Mouse (Mus musculus) midbrain, embryonic 14.5 days (tissue): Measurements from ENCODE around the gene Ect2. TPM values are rescaled to one million over a fixed set of nuclear protein-coding genes. Genes with fewer than 3 reads are reported as not detected.

Experiments used
- ATAC-seq: fragments of 200-750 bp; cut with Nextera tagmentation; 2 replicates; pipeline ENCODE4 v1.8.0; 2017; ENCODE audit warnings: moderate number of reproducible peaks, moderate library complexity; ENCODE audit not compliant: low FRiP score, low TSS enrichment
- DNase-seq: peaks from one replicate; pipeline ENCODE4 v3.0.0-alpha.2; 2015
- H3K27ac ChIP-seq: fragments of 300-500 bp; sonication (generic); replicated peaks from 2 replicates; pipeline ENCODE4 v1.5.1; 2014; ENCODE audit warnings: mild to moderate bottlenecking, low read depth, low read length, moderate library complexity
- H3K27me3 ChIP-seq: fragments of 300-500 bp; sonication (generic); 2 replicates; pipeline ENCODE4 v1.6.1; 2014; ENCODE audit warnings: low read length, control low read depth, mixed read lengths; ENCODE audit not compliant: control insufficient read depth, insufficient read depth
- H3K36me3 ChIP-seq: fragments of 300-500 bp; sonication (generic); 2 replicates; pipeline ENCODE4 v1.6.1; 2014; ENCODE audit warnings: low read length, control low read depth; ENCODE audit not compliant: control insufficient read depth, insufficient read depth
- H3K4me1 ChIP-seq: fragments of 300-500 bp; sonication (generic); 2 replicates; pipeline ENCODE4 v1.6.1; 2014; ENCODE audit warnings: mild to moderate bottlenecking, antibody characterized with exemption, low read length, control low read depth; ENCODE audit not compliant: control insufficient read depth, insufficient read depth
- H3K4me2 ChIP-seq: fragments of 300-500 bp; sonication (generic); 2 replicates; pipeline ENCODE4 v1.6.1; 2014; ENCODE audit warnings: mild to moderate bottlenecking, low read length, moderate library complexity
- H3K4me3 ChIP-seq: fragments of 300-500 bp; sonication (generic); replicated peaks from 2 replicates; pipeline ENCODE4 v1.5.1; 2014; ENCODE audit warnings: low read depth, low read length
- H3K9ac ChIP-seq: fragments of 300-500 bp; sonication (generic); replicated peaks from 2 replicates; pipeline ENCODE4 v1.6.1; 2014; ENCODE audit warnings: mild to moderate bottlenecking, low read length, moderate library complexity
- H3K9me3 ChIP-seq: fragments of 300-500 bp; sonication (generic); 2 replicates; pipeline ENCODE4 v1.6.1; 2016; ENCODE audit warnings: low read length, control low read depth, mixed read lengths; ENCODE audit not compliant: control insufficient read depth
- WGBS: fragments of 180-500 bp; shearing (Covaris S2); extraction: QIAGEN DNeasy Blood & Tissue Kit; methylation state at CpG from one replicate; pipeline ENCODE4 v1.1.7; 2014; 5-methylcytosine and 5-hydroxymethylcytosine counted together
- polyA plus RNA-seq: library from polyadenylated mRNA; unstranded; fragments of >200 nt; fragmentation: Nextera tagmentation; extraction: Ambion mirVana; gene quantifications from 2 replicates; pipeline ENCODE4 v1.2.1, GENCODE M21; 2014

Gene Ect2
- polyA plus RNA-seq, 1 experiment from 2014 or later, result 16.9 TPM

DNA sequence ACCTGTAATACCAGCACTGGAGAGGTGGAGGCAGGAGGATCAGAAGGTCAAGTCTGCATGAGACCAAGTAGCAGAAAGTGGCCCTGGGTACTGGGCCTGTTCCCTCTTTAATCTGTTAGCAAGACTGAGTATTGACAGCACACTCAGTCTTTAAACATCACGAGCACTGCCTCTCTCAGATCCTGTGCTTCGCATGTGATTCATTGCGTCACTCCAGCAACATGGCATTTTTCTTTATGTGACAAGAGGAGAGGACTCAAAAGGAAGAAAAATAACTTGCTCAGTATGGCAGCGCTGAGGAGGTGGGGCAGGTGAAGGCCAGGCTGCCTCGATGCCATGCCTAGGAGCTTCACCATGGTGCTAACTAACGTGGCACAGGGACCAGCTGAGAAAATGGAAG is 38.2 kb upstream of the Ect2 start:
- Histone ChIP-seq H3K9me3 (no peaks in the 10 kb centered on the region), H3K4me3 (no peak overlapping the region), H3K27ac (no peak overlapping the region), H3K27me3 (no peaks in the 10 kb centered on the region), H3K4me2 (no peak overlapping the region), H3K4me1 (no peaks in the 10 kb centered on the region), H3K36me3 (no peaks in the 10 kb centered on the region), H3K9ac (no peak overlapping the region)
- ATAC-seq (no peak), DNase-seq (no peak)
- WGBS, result 89% methylated on average over 6 of the region's 6 CpGs

DNA sequence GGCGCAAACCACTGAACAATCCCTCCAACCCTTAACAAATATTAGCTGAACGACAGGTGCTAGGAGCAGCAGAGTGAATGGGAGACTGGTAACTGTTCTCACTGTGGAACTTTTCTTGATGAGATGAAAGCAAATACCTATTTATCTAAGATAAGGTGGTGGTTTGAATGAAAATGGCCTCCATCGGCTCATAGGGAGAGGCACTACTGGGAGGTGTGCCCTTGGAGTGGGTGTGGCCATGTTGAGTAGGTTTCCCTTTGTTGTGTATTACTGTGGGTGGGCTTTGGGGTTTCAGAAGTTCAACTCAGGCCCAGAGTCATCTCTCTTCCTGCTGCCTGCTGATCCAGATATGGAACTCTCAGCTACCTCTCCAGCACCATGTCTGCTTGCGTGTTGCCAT is 37.2 kb upstream of the Ect2 start:
- WGBS, result 96% methylated on average over 4 of the region's 4 CpGs
- no peak for ATAC-seq
- Histone ChIP-seq H3K27me3 (no peaks in the 10 kb centered on the region), H3K9me3 (no peaks in the 10 kb centered on the region), H3K4me2 (no peak overlapping the region), H3K9ac (no peak overlapping the region), H3K27ac (no peak overlapping the region), H3K4me3 (no peak overlapping the region), H3K4me1 (no peaks in the 10 kb centered on the region), H3K36me3 (no peaks in the 10 kb centered on the region)
- no peak for DNase-seq

DNA sequence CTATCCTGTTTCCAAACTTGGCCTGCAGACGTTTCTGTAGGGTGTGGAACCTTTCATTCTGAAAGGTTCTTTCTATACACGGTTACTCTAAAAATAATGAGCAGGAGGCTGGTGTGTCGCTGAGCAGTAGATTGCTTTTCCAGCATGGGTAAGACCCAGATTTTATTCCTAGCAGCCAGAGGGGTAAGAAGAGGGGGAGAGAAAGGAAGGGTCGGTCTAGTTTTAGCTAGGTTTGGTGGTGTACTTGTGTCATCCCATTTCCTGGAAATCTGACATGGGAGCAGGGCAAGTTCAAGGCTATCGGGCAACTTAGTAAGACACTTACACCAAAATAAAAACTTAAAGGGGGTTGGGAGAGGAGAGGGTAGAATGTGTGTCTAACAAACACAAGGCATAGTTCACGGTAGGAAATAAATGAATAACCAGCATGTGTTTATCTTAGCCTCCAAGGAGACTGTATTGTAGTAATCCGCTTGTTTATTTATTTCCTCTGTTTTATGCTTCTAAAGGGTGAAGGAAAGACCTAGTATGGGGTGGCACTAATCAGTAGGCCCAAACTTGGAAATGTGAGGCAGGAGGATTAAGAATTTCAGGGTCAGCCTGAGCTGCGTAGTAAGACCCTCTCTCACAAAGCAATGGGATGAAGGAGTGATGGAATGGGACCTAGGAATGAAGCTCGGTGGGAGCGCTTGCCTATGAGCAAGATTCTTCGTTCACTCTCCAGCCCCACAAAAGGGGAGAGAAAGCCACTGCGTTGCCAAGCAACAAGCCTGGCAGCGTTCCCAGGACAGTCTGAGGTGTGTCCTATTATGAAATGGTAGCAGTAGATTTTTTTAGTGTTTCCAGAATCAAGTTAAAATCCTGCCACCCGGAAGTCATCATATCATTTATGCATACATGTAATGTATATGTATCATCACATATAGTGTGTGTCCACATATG is 35.9 kb upstream of the Ect2 start:
- Histone ChIP-seq H3K9ac (no peak overlapping the region), H3K4me3 (no peak overlapping the region), H3K4me2 (no peak overlapping the region), H3K27me3 (no peaks in the 10 kb centered on the region), H3K36me3 (no peaks in the 10 kb centered on the region), H3K4me1 (no peaks in the 10 kb centered on the region), H3K9me3 (no peaks in the 10 kb centered on the region), H3K27ac (no peak overlapping the region)
- ATAC-seq, result peak; percentile 29; the same call in 1 of the 2 replicates
- peak; percentile 77 for DNase-seq
- WGBS, result 60% methylated on average over 14 of the region's 14 CpGs

DNA sequence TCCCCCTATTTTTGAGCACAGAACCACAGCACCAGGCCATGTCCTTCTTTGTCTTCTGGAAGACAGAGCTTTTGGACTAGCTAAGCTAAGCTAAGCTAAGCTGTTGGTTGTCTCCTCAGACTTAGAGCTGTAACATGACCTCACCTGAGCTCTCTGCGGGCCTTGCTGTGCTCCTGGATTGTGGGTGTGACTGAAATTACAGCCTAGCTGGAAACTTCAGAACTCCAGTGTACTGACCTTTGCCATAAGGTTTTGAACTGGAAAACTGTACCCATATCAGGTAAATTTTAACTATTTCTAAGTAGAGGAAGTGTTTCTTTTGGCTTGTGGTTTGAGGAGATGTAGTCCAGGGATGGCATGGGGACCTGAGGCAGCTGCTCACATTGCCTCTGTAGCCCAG is 34.7 kb upstream of the Ect2 start:
- Histone ChIP-seq H3K9ac (no peak overlapping the region), H3K9me3 (no peaks in the 10 kb centered on the region), H3K4me3 (no peak overlapping the region), H3K4me1 (no peaks in the 10 kb centered on the region), H3K27me3 (no peaks in the 10 kb centered on the region), H3K4me2 (no peak overlapping the region), H3K27ac (no peak overlapping the region), H3K36me3 (no peaks in the 10 kb centered on the region)
- 90% methylated on average over 1 of the region's 1 CpGs for WGBS
- DNase-seq (no peak), ATAC-seq (no peak)

DNA sequence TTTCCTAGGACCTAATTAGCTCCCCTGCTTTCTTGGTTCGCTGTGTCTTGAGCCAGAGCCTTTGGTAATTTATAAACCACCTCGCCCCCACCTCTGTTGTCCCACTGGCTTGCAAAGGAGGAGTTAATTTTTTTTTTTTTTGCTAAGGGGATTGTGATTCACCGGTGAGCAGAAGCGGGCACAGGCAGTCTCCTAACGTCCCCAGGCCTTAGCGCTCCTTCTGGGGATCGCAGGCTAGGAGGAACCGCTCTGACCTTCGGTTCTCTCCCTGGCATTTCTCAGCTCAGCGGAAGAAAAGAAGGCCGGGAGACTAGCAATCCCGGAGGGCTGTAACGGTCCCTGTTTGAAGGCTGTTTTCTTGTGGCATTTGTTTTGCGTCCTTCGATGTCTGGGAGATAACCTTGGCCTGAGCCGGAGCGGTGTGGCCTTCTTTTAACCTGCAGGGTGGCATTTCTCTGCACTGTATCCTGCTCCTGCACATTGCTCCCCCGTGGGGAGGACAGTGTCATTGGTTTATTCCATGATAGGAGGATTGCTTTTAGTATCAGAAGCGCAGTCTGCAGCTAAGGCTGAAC is 30.0 kb upstream of the Ect2 start:
- ATAC-seq, result no peak
- H3K4me1 ChIP-seq, result no peaks in the 10 kb centered on the region
- no peaks in the 10 kb centered on the region for H3K9me3 ChIP-seq
- H3K4me3 ChIP-seq, result peak overlapping the region; percentile 66
- no peaks in the 10 kb centered on the region for H3K36me3 ChIP-seq
- peak overlapping the region; percentile 61 for H3K9ac ChIP-seq
- 10% methylated on average over 19 of the region's 19 CpGs for WGBS
- no peaks in the 10 kb centered on the region for H3K27me3 ChIP-seq
- 0 out of 2 replicates have a peak overlapping the region, but pooled peaks have one; percentile 13 for H3K27ac ChIP-seq
- DNase-seq, result peak; percentile 54
- peak overlapping the region; percentile 93 for H3K4me2 ChIP-seq

DNA sequence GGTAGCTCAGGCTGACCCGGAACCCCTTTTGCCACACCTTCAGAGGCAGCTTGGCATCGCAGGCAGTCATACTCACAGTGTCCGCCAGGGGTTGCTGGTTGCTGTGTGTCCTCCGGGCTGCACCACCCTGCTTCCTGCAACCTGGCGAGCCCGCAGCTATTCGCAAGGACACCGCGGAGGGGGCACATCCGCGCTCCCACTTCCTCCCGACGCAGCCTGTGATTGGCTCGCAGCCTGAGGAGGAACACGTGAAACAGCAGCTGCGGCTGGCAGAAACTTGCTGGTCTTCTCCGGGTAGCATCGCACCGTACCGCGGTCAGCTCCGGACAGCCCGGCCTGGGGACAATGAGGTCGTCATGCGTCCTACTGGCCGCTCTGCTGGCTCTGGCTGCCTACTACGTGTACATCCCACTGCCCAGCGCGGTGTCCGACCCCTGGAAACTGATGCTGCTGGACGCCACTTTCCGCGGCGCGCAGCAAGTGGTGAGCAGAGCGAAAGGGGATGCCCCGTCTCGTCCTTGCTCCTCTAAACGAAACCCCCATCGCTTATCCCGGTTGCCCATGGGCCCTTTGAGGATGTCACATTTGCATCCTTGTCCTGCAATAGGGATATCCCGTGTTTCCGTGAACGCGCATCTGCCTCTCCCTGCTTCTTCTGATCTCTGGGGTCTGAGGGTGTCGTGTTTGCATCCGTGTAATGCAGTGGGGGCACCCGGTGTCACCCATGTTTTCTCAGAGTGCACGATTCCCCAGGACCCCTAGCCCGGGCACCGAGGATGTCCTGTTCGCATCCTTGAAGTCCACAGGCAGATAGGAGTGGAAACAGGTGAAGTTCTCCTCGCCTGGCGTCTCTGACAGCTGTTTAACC is 29.3 kb upstream of the Ect2 start, which contains the start of gene Nceh1:
Gene Nceh1 (plus strand): TSS at position 233 of the 868 bp plus-strand sequence.
- Histone ChIP-seq H3K9me3 (no peaks in the 10 kb centered on the region), H3K4me2 (peak within 1 kb of the TSS; percentile 93), H3K4me3 (peak within 1 kb of the TSS; percentile 66), H3K4me1 (no peaks in the 10 kb centered on the region), H3K27me3 (no peaks in the 10 kb centered on the region), H3K36me3 (no peaks in the 10 kb centered on the region), H3K9ac (peak within 1 kb of the TSS; percentile 61), H3K27ac (peak within 1 kb of the TSS; percentile 13; the same call in 1 of the 2 replicates)
- DNase-seq, result peak; percentile 95
- ATAC-seq, result peak; percentile 99
- under 1% methylated on average over 54 of the region's 54 CpGs for WGBS

DNA sequence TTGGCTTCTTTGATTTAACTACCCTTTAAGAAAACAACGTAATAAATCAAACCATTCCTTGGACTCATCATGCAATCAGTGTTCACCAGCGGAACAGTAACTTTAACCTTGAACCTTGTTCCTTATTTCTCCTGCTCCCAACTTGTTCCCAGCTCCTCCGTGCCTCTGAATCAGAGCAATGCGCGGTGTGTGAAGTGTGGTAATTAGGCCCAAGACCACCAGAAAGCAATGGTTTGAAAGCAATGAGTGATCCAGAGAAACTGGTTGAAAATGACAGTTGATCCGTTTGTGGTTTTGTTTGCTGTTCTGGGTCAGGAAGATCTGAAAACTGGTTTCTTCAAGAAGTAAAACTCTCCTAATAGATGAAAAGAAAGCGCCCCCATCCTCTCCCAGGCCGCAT is 26.0 kb upstream of the Ect2 start:
- WGBS, result 87% methylated on average over 8 of the region's 8 CpGs

DNA sequence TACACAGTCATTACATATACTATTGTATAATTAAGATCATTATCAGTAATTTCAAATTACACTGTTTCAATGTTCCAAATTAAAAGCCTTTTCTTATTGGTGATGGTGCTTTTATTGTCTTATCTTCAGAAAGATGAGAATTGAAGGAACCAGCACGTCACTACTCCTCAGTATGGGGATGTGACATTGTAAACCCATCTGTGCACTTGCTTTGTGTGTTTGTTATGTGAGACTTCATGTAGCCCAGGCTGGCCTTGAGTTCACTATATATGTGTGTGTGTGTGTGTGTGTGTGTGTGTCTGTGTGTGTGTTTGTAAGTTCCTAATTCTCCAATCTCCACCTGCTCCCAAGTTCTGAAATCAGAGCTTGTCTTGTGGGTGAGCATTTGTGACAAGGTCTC is 16.6 kb upstream of the Ect2 start:
- Histone ChIP-seq H3K9me3 (no peaks in the 10 kb centered on the region), H3K36me3 (no peaks in the 10 kb centered on the region), H3K9ac (no peak overlapping the region), H3K27me3 (no peaks in the 10 kb centered on the region), H3K27ac (no peak overlapping the region), H3K4me3 (no peak overlapping the region), H3K4me1 (no peaks in the 10 kb centered on the region), H3K4me2 (no peak overlapping the region)
- DNase-seq (no peak), ATAC-seq (no peak)
- WGBS, result 79% methylated on average over 1 of the region's 1 CpGs

More for the DNA sequence above, 26.0 kb upstream of the Ect2 start:
- Histone ChIP-seq H3K27me3 (no peaks in the 10 kb centered on the region), H3K36me3 (no peaks in the 10 kb centered on the region), H3K9me3 (no peaks in the 10 kb centered on the region), H3K4me1 (no peaks in the 10 kb centered on the region), H3K9ac (no peak overlapping the region), H3K4me2 (no peak overlapping the region), H3K4me3 (no peak overlapping the region), H3K27ac (no peak overlapping the region)
- ATAC-seq, result no peak
- no peak for DNase-seq
